ENCODE assay signal across 8 mouse cellular contexts in genomic region chr3:32398175-32398538, GRCm38 (mm10). TPM values are rescaled to one million over a fixed set of nuclear protein-coding genes. Genes with fewer than 3 reads are reported as not detected.
DNase-seq lines count a peak whose midpoint lies in the region; ATAC-seq and TF ChIP-seq lines count a peak whose summit lies in the region.

No protein-coding gene starts in this region.

- TF ChIP-seq POLR2A in kidney, adult 2 months (IDR thresholded peaks at IDR 0.05; ENCODE audit: low read depth, low read length) = no peak

- H3K27me3 ChIP-seq in kidney, adult 2 months (replicated peaks; ENCODE audit: control insufficient read depth, insufficient read depth, low read length) = no peaks in the 10 kb centered on the region
- H3K27me3 ChIP-seq in forebrain, postnatal 0 days (ENCODE audit: insufficient read depth, low read length) = no peaks in the 10 kb centered on the region

- peaks cover 56% of the 10 kb centered on the region for H3K79me2 ChIP-seq in macrophage (ENCODE audit: inconsistent target)

- H3K9me3 ChIP-seq in ES-E14 (ENCODE audit: control insufficient read depth, insufficient read depth, low read depth, low read length) = no peaks in the 10 kb centered on the region
- no peaks in the 10 kb centered on the region for H3K9me3 ChIP-seq in forebrain, postnatal 0 days (ENCODE audit: low read length)

- peaks cover 35% of the 10 kb centered on the region for H3K4me1 ChIP-seq in kidney, adult 2 months (ENCODE audit: control insufficient read depth, insufficient read depth, low read length)
- peaks cover 3% of the 10 kb centered on the region in 2 experiments; a peak in 2 of 4 replicates for H3K4me1 ChIP-seq in ES-E14 (ENCODE audit: control insufficient read depth in 2 of 2, insufficient read depth in 2 of 2, low read length in 2 of 2, poor library complexity in 1 of 2)
- peaks cover 13% of the 10 kb centered on the region; the same call in 1 of the 2 replicates for H3K4me1 ChIP-seq in forebrain, postnatal 0 days (ENCODE audit: insufficient read depth)

- under 1% methylated on average over 7 of the region's 7 CpGs for WGBS in kidney, adult 2 months
- WGBS in forebrain, postnatal 0 days = under 1% methylated on average over 7 of the region's 7 CpGs
- 4% methylated on average over 7 of the region's 7 CpGs for WGBS in macrophage (ENCODE audit: missing documents)

- H3K4me2 ChIP-seq in forebrain, postnatal 0 days (ENCODE audit: low read depth) = peak overlapping the region; percentile 44

- no peak for ATAC-seq in forebrain, postnatal 0 days

- no peak for TF ChIP-seq CTCF in kidney, adult 2 months (conservative IDR thresholded peaks at IDR 0.05; ENCODE audit: insufficient read depth, insufficient read length, low read depth, low read length)
- TF ChIP-seq CTCF in forebrain, postnatal 0 days (IDR thresholded peaks at IDR 0.05; ENCODE audit: low read depth) = no peak

- peak overlapping the region; percentile 100; the same call in 1 of the 2 replicates for H3K27ac ChIP-seq in kidney, adult 2 months (ENCODE audit: insufficient read depth, low read depth, low read length)
- no peak overlapping the region for H3K27ac ChIP-seq in ES-E14 (ENCODE audit: insufficient read depth, low read depth, low read length, poor library complexity, severe bottlenecking)
- peak overlapping the region; percentile 97 for H3K27ac ChIP-seq in forebrain, postnatal 0 days (ENCODE audit: low read depth, low read length)
- H3K27ac ChIP-seq in macrophage = peak overlapping the region; percentile 76

- in situ Hi-C loops in ES-E14 (cut with MboI; ENCODE audit: low sequenced_read_pairs in 2 of 2, unreplicated experiment in 2 of 2) = no loop called here

- H3K4me3 ChIP-seq in kidney, adult 2 months (ENCODE audit: insufficient read depth, low read depth, low read length) = peak overlapping the region; percentile 100
- H3K4me3 ChIP-seq in ES-E14 (ENCODE audit: insufficient read depth in 1 of 2, low read depth in 1 of 2, low read length in 2 of 2, poor library complexity in 1 of 2, severe bottlenecking in 1 of 2) (peak overlapping the region; percentile 88 to 97), macrophage (ENCODE audit: inconsistent target) (peak overlapping the region; percentile 75)
- peak overlapping the region; percentile 91 for H3K4me3 ChIP-seq in forebrain, postnatal 0 days (ENCODE audit: low read depth, low read length)

- DNase-seq in kidney, adult 2 months = peak; percentile 45
- no peak for DNase-seq in kidney, adult 11 months
- DNase-seq in ES-E14 (ENCODE audit: low read depth, low spot score) = no peak
- DNase-seq in forebrain, postnatal 0 days = peak; percentile 43
- no peak for DNase-seq in urinary bladder, postnatal 14 days (ENCODE audit: low spot score)
- DNase-seq in embryo, embryonic 10.5 days (ENCODE audit: low spot score) = no peak
- no peak for DNase-seq in embryo, embryonic 11 days

- peak overlapping the region; percentile 98; the same call in 1 of the 2 replicates for H3K9ac ChIP-seq in ES-E14 (ENCODE audit: insufficient read depth, low read depth, low read length, poor library complexity, severe bottlenecking)
- peak overlapping the region; percentile 92 for H3K9ac ChIP-seq in forebrain, postnatal 0 days

- H3K36me3 ChIP-seq in kidney, adult 2 months (ENCODE audit: control insufficient read depth, insufficient read depth, low read length) = no peaks in the 10 kb centered on the region
- no peaks in the 10 kb centered on the region for H3K36me3 ChIP-seq in ES-E14 (ENCODE audit: control insufficient read depth, insufficient read depth, low read length, poor library complexity, severe bottlenecking)
- H3K36me3 ChIP-seq in forebrain, postnatal 0 days (ENCODE audit: insufficient read depth) = no peaks in the 10 kb centered on the region
- no peaks in the 10 kb centered on the region for H3K36me3 ChIP-seq in macrophage (ENCODE audit: inconsistent target)

TF ChIP-seq in ES-E14, 5 proteins besides CTCF, POLR2A, EP300 and RAD21:
- no peak for TF ChIP-seq MAFK (IDR thresholded peaks at IDR 0.05; ENCODE audit: insufficient read depth, low read depth, low read length)
- TF ChIP-seq ZC3H11A (IDR thresholded peaks at IDR 0.05; ENCODE audit: borderline replicate concordance, low read depth, low read length) = no peak
- no peak for TF ChIP-seq CHD2 (IDR thresholded peaks at IDR 0.05; ENCODE audit: low read depth, low read length)
- no peak for TF ChIP-seq ZNF384 (IDR thresholded peaks at IDR 0.05; ENCODE audit: low read depth, low read length)
- no peak for TF ChIP-seq HCFC1 (IDR thresholded peaks at IDR 0.05; ENCODE audit: borderline replicate concordance, insufficient read depth, low read length)

RNA-seq across cellular contexts. Expression of gene Pik3ca, which starts 0.7 kb away (rescaled TPM):
- 7.9 and 10.2 TPM in 2 replicates for polyA plus RNA-seq in kidney, adult 2 months (2012; rRNA removed)
- total RNA-seq in ES-E14 (2012; rRNA removed) = 14.9 and 19.8 TPM in 2 replicates
- total RNA-seq in forebrain, postnatal 0 days (2014; rRNA removed) = 45.3 and 55.4 TPM in 2 replicates
- 7.0 and 8.0 TPM in 2 replicates for polyA plus RNA-seq in forebrain, postnatal 0 days (2015; fragmentation: Nextera tagmentation; extraction: Ambion mirVana)
- total RNA-seq in macrophage (2018; cell fraction: chromatin; rRNA removed) = 100 to 1,000 TPM in 7 of 26 experiments, 10 to 100 TPM in 19; 29.7 to 188 (median 55.5) TPM
- 10 to 100 TPM; 23.0 to 67.9 (median 35.7) TPM for total RNA-seq in macrophage (2018; cell fraction: cytosol; rRNA removed)
- total RNA-seq in macrophage (2018; cell fraction: nucleus; rRNA removed) = 100 to 1,000 TPM in 2 of 26 experiments, 10 to 100 TPM in 24; 31.9 to 151 (median 55.3) TPM
- 16.9 to 27.5 TPM (median 25.9 TPM) in 3 replicates for polyA plus RNA-seq in macrophage (2018)

RNA-seq across cellular contexts. Expression of gene Zmat3, which starts 32.3 kb away (rescaled TPM):
- polyA plus RNA-seq in kidney, adult 2 months (2012; rRNA removed) = 9.5 and 9.9 TPM in 2 replicates
- 30.9 and 39.7 TPM in 2 replicates for total RNA-seq in ES-E14 (2012; rRNA removed)
- 9.5 and 13.9 TPM in 2 replicates for total RNA-seq in forebrain, postnatal 0 days (2014; rRNA removed)
- polyA plus RNA-seq in forebrain, postnatal 0 days (2015; fragmentation: Nextera tagmentation; extraction: Ambion mirVana) = 3.0 and 4.9 TPM in 2 replicates
- 10 to 100 TPM in 18 of 26 experiments, 1 to 10 TPM in 8; 3.3 to 42.1 (median 18.5) TPM for total RNA-seq in macrophage (2018; cell fraction: chromatin; rRNA removed)
- total RNA-seq in macrophage (2018; cell fraction: cytosol; rRNA removed) = 10 to 100 TPM; 11.4 to 32.5 (median 18.8) TPM
- total RNA-seq in macrophage (2018; cell fraction: nucleus; rRNA removed) = 10 to 100 TPM in 24 of 26 experiments, 1 to 10 TPM in 2; 7.5 to 47.5 (median 19.2) TPM
- polyA plus RNA-seq in macrophage (2018) = 10.9 to 16.7 TPM (median 15.7 TPM) in 3 replicates

Comparison
In these comparisons a context has a peak if more than half of its experiments do, and no peak if none do; other contexts are left out.
1. DNase-seq: peak in kidney, adult 2 months (single experiment) and forebrain, postnatal 0 days (single experiment); none in kidney, adult 11 months (single experiment), ES-E14 (single experiment), urinary bladder, postnatal 14 days (single experiment), embryo, embryonic 10.5 days (single experiment) and embryo, embryonic 11 days (single experiment).
2. Peak in every context shown above with its lines, with median percentiles within 50 percentile points of each other: H3K4me3 ChIP-seq.